Mouse (Mus musculus) bone marrow, adult 2 months (tissue): ENCODE measurements around the gene Tdp1.

ENCODE experiments used
- CTCF ChIP-seq: fragments of 200-500 bp; IDR thresholded peaks from 2 replicates; pipeline ENCODE4 v1.5.1; 2011; ENCODE audit warnings: low read length, control low read depth; ENCODE audit not compliant: control insufficient read depth, insufficient read depth
- POLR2A ChIP-seq: fragments of 200-500 bp; IDR thresholded peaks from 2 replicates; pipeline ENCODE4 v1.6.1; 2011; ENCODE audit warnings: low read depth, mild to moderate bottlenecking, control low read depth, low read length, borderline replicate concordance; ENCODE audit not compliant: control insufficient read depth

- TF ChIP-seq CTCF (no peak), POLR2A (no peak)
Observed at GRCm38 (mm10) chr12:99838109-99838508, 46.2 kb upstream of the Tdp1 start.
